ENCODE assay signal across 8 mouse cellular contexts in genomic region chr3:41510191-41510590, GRCm38 (mm10).
"Had no signal": no experiment of that assay in that cellular context is flagged by ENCODE, and none has a peak within 500 bp of the region (broad histone marks: within the 10 kb centered on the region; RNA-seq: fewer than 3 reads in every experiment).

No protein-coding gene starts in this region.

- H3K4me1 ChIP-seq: liver, embryonic 15.5 days; midbrain, embryonic 13.5 days; neural tube, embryonic 12.5 days had no signal

- H3K27ac ChIP-seq: limb, embryonic 13.5 days; liver, embryonic 15.5 days; midbrain, embryonic 13.5 days; neural tube, embryonic 12.5 days had no signal

- H3K4me2 ChIP-seq: limb, embryonic 13.5 days; liver, embryonic 11.5 days; liver, embryonic 15.5 days; midbrain, embryonic 13.5 days; neural tube, embryonic 12.5 days had no signal

- DNase-seq: retina, postnatal 1 day; spleen, adult 18-20 months had no signal

- H3K27me3 ChIP-seq: limb, embryonic 13.5 days; liver, embryonic 15.5 days; midbrain, embryonic 13.5 days; neural tube, embryonic 12.5 days had no signal

- H3K9me3 ChIP-seq: limb, embryonic 13.5 days; liver, embryonic 15.5 days; midbrain, embryonic 13.5 days; neural tube, embryonic 12.5 days had no signal

- H3K4me3 ChIP-seq: limb, embryonic 13.5 days; liver, embryonic 15.5 days; midbrain, embryonic 13.5 days; myocyte; neural tube, embryonic 12.5 days had no signal

- H3K9ac ChIP-seq: limb, embryonic 13.5 days; liver, embryonic 15.5 days; midbrain, embryonic 13.5 days; neural tube, embryonic 12.5 days had no signal

- ATAC-seq: midbrain, embryonic 13.5 days had no signal

- H3K36me3 ChIP-seq: limb, embryonic 13.5 days; liver, embryonic 15.5 days; midbrain, embryonic 13.5 days; neural tube, embryonic 12.5 days had no signal
